Mouse (Mus musculus) C2C12 (cell line): ENCODE results near the gene Peli2.

ENCODE experiments used
- CEBPB ChIP-seq: IDR thresholded peaks from one replicate; pipeline ENCODE4 v1.6.1; 2011; ENCODE audit warnings: low read depth, mild to moderate bottlenecking, control low read depth, moderate library complexity
- CTCF ChIP-seq: IDR thresholded peaks from one replicate; pipeline ENCODE4 v1.5.1; 2011; ENCODE audit not compliant: control insufficient read depth, insufficient read depth, insufficient read length
- MAX ChIP-seq: IDR thresholded peaks from one replicate; pipeline ENCODE4 v1.6.1; 2011; ENCODE audit warnings: mild to moderate bottlenecking, control low read depth
- MYOD1 ChIP-seq: IDR thresholded peaks from one replicate; pipeline ENCODE4 v1.6.1; 2011; ENCODE audit warnings: low read depth; ENCODE audit not compliant: control insufficient read depth, insufficient read length
- USF1 ChIP-seq: IDR thresholded peaks from one replicate; pipeline ENCODE4 v1.6.1; 2011; ENCODE audit warnings: low read depth, mild to moderate bottlenecking, control low read depth, moderate library complexity

- TF ChIP-seq CTCF, result no peak
- no peak for TF ChIP-seq CEBPB
- no peak for TF ChIP-seq USF1
- TF ChIP-seq MAX, result no peak
- TF ChIP-seq MYOD1, result no peak
Measured at GRCm38 (mm10) chr14:48199506-48199905, 78.9 kb downstream of the Peli2 start.
